Mouse (Mus musculus) kidney, embryonic 16.5 days (tissue): ENCODE measurements around the gene Prickle2. TPM values are rescaled to one million over a fixed set of nuclear protein-coding genes. Genes with fewer than 3 reads are reported as not detected.
A peak's percentile ranks its signal among the peaks of the same experiment; 100 is the strongest.

Experiments used
- ATAC-seq: fragments of 200-750 bp; cut with Nextera tagmentation; 2 replicates; pipeline ENCODE4 v1.8.0; 2017; ENCODE audit warnings: moderate TSS enrichment; ENCODE audit not compliant: low FRiP score, low TSS enrichment
- H3K27ac ChIP-seq: fragments of 300-500 bp; sonication (generic); 2 replicates; pipeline ENCODE4 v1.5.1; 2014; ENCODE audit warnings: low read length
- H3K27me3 ChIP-seq: fragments of 300-500 bp; sonication (generic); 2 replicates; pipeline ENCODE4 v1.6.1; 2014; ENCODE audit warnings: low read length, control low read depth, mixed read lengths; ENCODE audit not compliant: insufficient read depth
- H3K36me3 ChIP-seq: fragments of 300-500 bp; sonication (generic); 2 replicates; pipeline ENCODE4 v1.6.1; 2014; ENCODE audit warnings: low read length, control low read depth, mixed read lengths; ENCODE audit not compliant: insufficient read depth
- H3K4me1 ChIP-seq: fragments of 300-500 bp; sonication (generic); 2 replicates; pipeline ENCODE4 v1.6.1; 2014; ENCODE audit warnings: low read length, control low read depth, mixed read lengths; ENCODE audit not compliant: insufficient read depth
- H3K4me2 ChIP-seq: fragments of 300-500 bp; sonication (generic); replicated peaks from 2 replicates; pipeline ENCODE4 v1.6.1; 2014; ENCODE audit warnings: low read depth, low read length
- H3K4me3 ChIP-seq: fragments of 300-500 bp; sonication (generic); 2 replicates; pipeline ENCODE4 v1.5.1; 2014; ENCODE audit warnings: mild to moderate bottlenecking, low read length
- H3K9ac ChIP-seq: fragments of 300-500 bp; sonication (generic); replicated peaks from 2 replicates; pipeline ENCODE4 v1.6.1; 2014; ENCODE audit warnings: low read length
- H3K9me3 ChIP-seq: fragments of 300-500 bp; sonication (generic); 2 replicates; pipeline ENCODE4 v1.6.1; 2016; ENCODE audit warnings: low read length, control low read depth
- WGBS: fragments of 180-500 bp; shearing (Covaris S2); extraction: QIAGEN DNeasy Blood & Tissue Kit; methylation state at CpG from one replicate; pipeline ENCODE4 v1.1.7; 2014; 5-methylcytosine and 5-hydroxymethylcytosine counted together
- polyA plus RNA-seq: library from polyadenylated mRNA; unstranded; fragments of >200 nt; fragmentation: Nextera tagmentation; extraction: Ambion mirVana; gene quantifications from 2 replicates; pipeline ENCODE4 v1.2.1, GENCODE M21; 2015

The Prickle2 gene
- polyA plus RNA-seq, 1 experiment from 2014 or later = 6.5 TPM

- 79% methylated on average over 1 of the region's 1 CpGs for WGBS
- H3K9ac ChIP-seq = no peak overlapping the region
- ATAC-seq = no peak
Measured at GRCm38 (mm10) chr6:92395143-92395542, 310.8 kb downstream of the Prickle2 start.

GRCm38 (mm10) chr6:92394628-92395027 lies 311.3 kb downstream of the Prickle2 start:
- no peak for ATAC-seq
- WGBS = 83% methylated on average over 5 of the region's 5 CpGs
- no peak overlapping the region for H3K27ac ChIP-seq
- H3K9ac ChIP-seq = no peak overlapping the region
- H3K4me2 ChIP-seq = no peak overlapping the region
- H3K36me3 ChIP-seq = no peaks in the 10 kb centered on the region
- no peaks in the 10 kb centered on the region for H3K4me1 ChIP-seq
- no peaks in the 10 kb centered on the region for H3K9me3 ChIP-seq
- no peak overlapping the region for H3K4me3 ChIP-seq
- H3K27me3 ChIP-seq = no peaks in the 10 kb centered on the region

More at GRCm38 (mm10) chr6:92395143-92395542, 310.8 kb downstream of the Prickle2 start:
- H3K27me3 ChIP-seq = no peaks in the 10 kb centered on the region
- H3K27ac ChIP-seq = no peak overlapping the region
- H3K36me3 ChIP-seq = no peaks in the 10 kb centered on the region
- no peak overlapping the region for H3K4me2 ChIP-seq
- no peaks in the 10 kb centered on the region for H3K4me1 ChIP-seq
- H3K9me3 ChIP-seq = no peaks in the 10 kb centered on the region
- H3K4me3 ChIP-seq = no peak overlapping the region

- no peaks in the 10 kb centered on the region for H3K36me3 ChIP-seq
- no peak overlapping the region for H3K9ac ChIP-seq
- no peak overlapping the region for H3K4me3 ChIP-seq
- ATAC-seq = no peak
- H3K27ac ChIP-seq = no peak overlapping the region
- 84% methylated on average over 4 of the region's 4 CpGs for WGBS
- no peaks in the 10 kb centered on the region for H3K27me3 ChIP-seq
- no peak overlapping the region for H3K4me2 ChIP-seq
- H3K4me1 ChIP-seq = no peaks in the 10 kb centered on the region
- no peaks in the 10 kb centered on the region for H3K9me3 ChIP-seq
Measured at GRCm38 (mm10) chr6:92390321-92390720, 315.6 kb downstream of the Prickle2 start.

GRCm38 (mm10) chr6:92388681-92389080 lies 317.3 kb downstream of the Prickle2 start:
- Histone ChIP-seq H3K4me2 (no peak overlapping the region), H3K27ac (no peak overlapping the region), H3K9ac (no peak overlapping the region), H3K27me3 (no peaks in the 10 kb centered on the region), H3K4me3 (no peak overlapping the region), H3K4me1 (no peaks in the 10 kb centered on the region), H3K36me3 (no peaks in the 10 kb centered on the region), H3K9me3 (no peaks in the 10 kb centered on the region)
- WGBS = 61% methylated on average over 5 of the region's 5 CpGs
- ATAC-seq = no peak

- H3K4me1 ChIP-seq = peaks cover 6% of the 10 kb centered on the region; the same call in 1 of the 2 replicates
- 35% methylated on average over 14 of the region's 14 CpGs for WGBS
- H3K4me3 ChIP-seq = no peak overlapping the region
- no peak overlapping the region for H3K27ac ChIP-seq
- H3K9ac ChIP-seq = no peak overlapping the region
- H3K9me3 ChIP-seq = no peaks in the 10 kb centered on the region
- ATAC-seq = no peak
- no peaks in the 10 kb centered on the region for H3K36me3 ChIP-seq
- H3K4me2 ChIP-seq = peak overlapping the region; percentile 33
- H3K27me3 ChIP-seq = no peaks in the 10 kb centered on the region
Measured at GRCm38 (mm10) chr6:92383196-92383782, 322.7 kb downstream of the Prickle2 start.

GRCm38 (mm10) chr6:92381085-92381484 lies 324.9 kb downstream of the Prickle2 start:
- no peak for ATAC-seq
- Histone ChIP-seq H3K4me3 (no peak overlapping the region), H3K27me3 (no peaks in the 10 kb centered on the region), H3K4me2 (no peak overlapping the region), H3K36me3 (peaks cover 6% of the 10 kb centered on the region; the same call in 1 of the 2 replicates), H3K9me3 (no peaks in the 10 kb centered on the region), H3K27ac (no peak overlapping the region), H3K9ac (no peak overlapping the region), H3K4me1 (peaks cover 6% of the 10 kb centered on the region; the same call in 1 of the 2 replicates)
- WGBS = 86% methylated on average over 10 of the region's 10 CpGs

- Histone ChIP-seq H3K9me3 (no peaks in the 10 kb centered on the region), H3K9ac (no peak overlapping the region), H3K36me3 (peaks cover 12% of the 10 kb centered on the region; the same call in 1 of the 2 replicates), H3K4me2 (no peak overlapping the region), H3K27me3 (no peaks in the 10 kb centered on the region), H3K4me1 (no peaks in the 10 kb centered on the region), H3K27ac (no peak overlapping the region), H3K4me3 (no peak overlapping the region)
- WGBS = 79% methylated on average over 6 of the region's 6 CpGs
- ATAC-seq = no peak
Measured at GRCm38 (mm10) chr6:92374826-92375225, 331.1 kb downstream of the Prickle2 start.

- Histone ChIP-seq H3K4me3 (no peak overlapping the region), H3K27me3 (no peaks in the 10 kb centered on the region), H3K9ac (no peak overlapping the region), H3K36me3 (peaks cover 4% of the 10 kb centered on the region; the same call in 1 of the 2 replicates), H3K4me2 (no peak overlapping the region), H3K4me1 (no peaks in the 10 kb centered on the region), H3K27ac (no peak overlapping the region), H3K9me3 (peaks cover 11% of the 10 kb centered on the region)
- ATAC-seq = no peak
- WGBS = 65% methylated on average over 5 of the region's 5 CpGs
Measured at GRCm38 (mm10) chr6:92370896-92371295, 335.1 kb downstream of the Prickle2 start.

- 81% methylated on average over 10 of the region's 10 CpGs for WGBS
- no peak for ATAC-seq
- Histone ChIP-seq H3K9me3 (no peaks in the 10 kb centered on the region), H3K4me1 (no peaks in the 10 kb centered on the region), H3K27ac (no peak overlapping the region), H3K9ac (no peak overlapping the region), H3K4me2 (no peak overlapping the region), H3K27me3 (no peaks in the 10 kb centered on the region), H3K4me3 (no peak overlapping the region), H3K36me3 (no peaks in the 10 kb centered on the region)
Measured at GRCm38 (mm10) chr6:92347278-92348028, 358.5 kb downstream of the Prickle2 start.

- Histone ChIP-seq H3K9me3 (no peaks in the 10 kb centered on the region), H3K27ac (no peak overlapping the region), H3K4me3 (no peak overlapping the region), H3K9ac (no peak overlapping the region), H3K4me1 (no peaks in the 10 kb centered on the region), H3K36me3 (no peaks in the 10 kb centered on the region), H3K4me2 (no peak overlapping the region), H3K27me3 (no peaks in the 10 kb centered on the region)
- ATAC-seq = no peak
- 52% methylated on average over 7 of the region's 7 CpGs for WGBS
Measured at GRCm38 (mm10) chr6:92346729-92347128, 359.2 kb downstream of the Prickle2 start.
